Mouse (Mus musculus) embryonic fibroblast, embryonic 13.5 days (primary cell): ENCODE results near the gene Capn2.

Experiments
- CTCF ChIP-seq: IDR thresholded peaks from 2 replicates; pipeline ENCODE4 v1.5.1; 2011; ENCODE audit warnings: mild to moderate bottlenecking, control low read depth, low read length, moderate library complexity, borderline replicate concordance; ENCODE audit not compliant: insufficient read depth
- POLR2A ChIP-seq: IDR thresholded peaks from 2 replicates; pipeline ENCODE4 v1.6.1; 2011; ENCODE audit warnings: low read depth, mild to moderate bottlenecking, control low read depth, low read length, moderate library complexity

- TF ChIP-seq CTCF (no peak), POLR2A (no peak)
Observed at GRCm38 (mm10) chr1:182504223-182504622, 13.2 kb downstream of the Capn2 start.
